Mouse (Mus musculus): ENCODE data around the gene Taf7l. TPM values are rescaled to one million over a fixed set of nuclear protein-coding genes. Genes with fewer than 3 reads are reported as not detected.

Gene Taf7l
- 0.13 TPM in 1 of 2 replicates, not detected in the other for polyA plus RNA-seq (2015; fragmentation: Nextera tagmentation; extraction: Ambion mirVana)

DNA sequence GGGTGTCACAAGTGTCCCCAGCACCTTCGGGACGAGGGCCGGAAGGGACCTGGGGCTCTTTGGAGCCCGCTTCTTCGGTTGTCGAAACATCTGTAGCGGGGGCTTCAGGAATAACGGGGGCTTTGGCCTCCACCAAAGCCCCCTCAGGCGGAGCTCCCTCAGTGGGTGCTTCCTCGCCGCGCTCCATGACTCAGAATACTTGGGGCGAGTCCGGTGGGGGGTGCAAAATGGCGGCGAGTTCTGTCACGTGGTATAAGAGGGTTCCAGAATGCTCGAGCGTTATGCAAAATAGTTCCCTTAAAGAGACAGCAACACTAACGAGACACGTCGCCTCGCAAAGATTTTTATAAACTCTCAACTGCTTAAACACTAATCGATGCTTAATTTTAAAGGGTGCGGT, at the start of gene Taf7l:
TSS of gene Taf7l (minus strand) at position 201 of the 400 bp plus-strand sequence.

Other genes with a start within 250 kb of the Taf7l start
- gene Trmt2b, start 199.5 kb downstream of the Taf7l start, polyA plus RNA-seq (2015; fragmentation: Nextera tagmentation; extraction: Ambion mirVana) = 21.6 and 24.2 TPM in 2 replicates
- 86.1 and 189 TPM in 2 replicates for gene Tmem35a, start 181.3 kb downstream of the Taf7l start, polyA plus RNA-seq (2015; fragmentation: Nextera tagmentation; extraction: Ambion mirVana)
- 8.7 and 12.6 TPM in 2 replicates for gene Cenpi, start 168.4 kb downstream of the Taf7l start, polyA plus RNA-seq (2015; fragmentation: Nextera tagmentation; extraction: Ambion mirVana)
- 0.21 and 0.58 TPM in 2 replicates for gene Drp2, start 71.9 kb downstream of the Taf7l start, polyA plus RNA-seq (2015; fragmentation: Nextera tagmentation; extraction: Ambion mirVana)
- 116 and 140 TPM in 2 replicates for gene Timm8a1, start 65.4 kb upstream of the Taf7l start, polyA plus RNA-seq (2015; fragmentation: Nextera tagmentation; extraction: Ambion mirVana)
- 1.8 and 3.5 TPM in 2 replicates for gene Btk, start 107.1 kb upstream of the Taf7l start, polyA plus RNA-seq (2015; fragmentation: Nextera tagmentation; extraction: Ambion mirVana)
- 544 and 949 TPM in 2 replicates for gene Rpl36a, start 109.2 kb upstream of the Taf7l start, polyA plus RNA-seq (2015; fragmentation: Nextera tagmentation; extraction: Ambion mirVana)
- 5.0 and 8.1 TPM in 2 replicates for gene Gla, start 124.6 kb upstream of the Taf7l start, polyA plus RNA-seq (2015; fragmentation: Nextera tagmentation; extraction: Ambion mirVana)
- 55.6 and 69.5 TPM in 2 replicates for gene Hnrnph2, start 124.7 kb upstream of the Taf7l start, polyA plus RNA-seq (2015; fragmentation: Nextera tagmentation; extraction: Ambion mirVana)
- 2.3 and 2.6 TPM in 2 replicates for gene Armcx4, start 210.0 kb upstream of the Taf7l start, polyA plus RNA-seq (2015; fragmentation: Nextera tagmentation; extraction: Ambion mirVana)
- gene Armcx1, start 241.5 kb upstream of the Taf7l start, polyA plus RNA-seq (2015; fragmentation: Nextera tagmentation; extraction: Ambion mirVana) = 30.1 and 31.9 TPM in 2 replicates